Mouse (Mus musculus): Measurements from ENCODE around the gene E330009J07Rik. TPM values are rescaled to one million over a fixed set of nuclear protein-coding genes. Genes with fewer than 3 reads are reported as not detected.

E330009J07Rik gene
- polyA plus RNA-seq, 1 experiment from 2014 or later = 15.6 TPM

DNA sequence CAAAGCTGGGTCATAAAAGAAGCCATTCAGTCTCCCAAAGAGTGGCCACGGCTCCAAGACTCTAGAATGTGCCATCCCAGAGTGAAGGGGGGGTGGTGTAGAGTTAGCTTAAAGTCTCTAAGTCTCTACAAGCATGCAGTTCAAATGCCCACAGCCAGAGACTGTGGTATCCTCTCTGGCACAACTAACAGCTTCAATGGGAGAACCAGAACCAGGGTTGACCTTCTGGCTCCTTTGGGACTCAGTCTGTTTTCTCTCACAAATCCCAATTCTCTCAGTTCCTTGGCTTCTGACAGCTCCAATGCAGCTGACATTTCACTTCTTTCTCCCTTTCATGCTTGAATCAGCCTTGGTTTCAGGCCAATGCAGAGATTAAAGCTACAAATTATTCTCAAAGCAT, 12.9 kb downstream of the E330009J07Rik start:
- ATAC-seq (ENCODE audit: insufficient read depth, low FRiP score, low TSS enrichment) (no peak), DNase-seq (ENCODE audit: low spot score) (no peak)
- H3K27ac ChIP-seq (ENCODE audit: low read depth, low read length) = no peak overlapping the region
- no peak overlapping the region for H3K9ac ChIP-seq (ENCODE audit: low read length)
- no peaks in the 10 kb centered on the region for H3K27me3 ChIP-seq (ENCODE audit: control insufficient read depth, insufficient read depth, low read length)
- no peaks in the 10 kb centered on the region for H3K36me3 ChIP-seq (ENCODE audit: control insufficient read depth, insufficient read depth, low read length)
- H3K9me3 ChIP-seq (ENCODE audit: control insufficient read depth, low read length) = no peaks in the 10 kb centered on the region
- 64% methylated on average over 1 of the region's 1 CpGs for WGBS
- no peak overlapping the region for H3K4me3 ChIP-seq (ENCODE audit: low read depth, low read length)
- H3K4me1 ChIP-seq (ENCODE audit: control insufficient read depth, insufficient read depth, low read length) = no peaks in the 10 kb centered on the region
- no peak overlapping the region for H3K4me2 ChIP-seq (ENCODE audit: low read depth)

GRCm38 (mm10) chr6:40421099-40421498, 14.8 kb downstream of the E330009J07Rik start:
- H3K9me3 ChIP-seq (ENCODE audit: control insufficient read depth, low read length) = no peaks in the 10 kb centered on the region
- 100% methylated on average over 6 of the region's 6 CpGs for WGBS
- ATAC-seq (ENCODE audit: insufficient read depth, low FRiP score, low TSS enrichment) = no peak

GRCm38 (mm10) chr6:40418386-40418785, 17.5 kb downstream of the E330009J07Rik start:
- Histone ChIP-seq H3K4me1 (ENCODE audit: control insufficient read depth, insufficient read depth, low read length) (no peaks in the 10 kb centered on the region), H3K4me3 (ENCODE audit: low read depth, low read length) (no peak overlapping the region), H3K4me2 (ENCODE audit: low read depth) (no peak overlapping the region), H3K9me3 (ENCODE audit: control insufficient read depth, low read length) (no peaks in the 10 kb centered on the region), H3K27me3 (ENCODE audit: control insufficient read depth, insufficient read depth, low read length) (no peaks in the 10 kb centered on the region), H3K27ac (ENCODE audit: low read depth, low read length) (no peak overlapping the region), H3K9ac (ENCODE audit: low read length) (no peak overlapping the region), H3K36me3 (ENCODE audit: control insufficient read depth, insufficient read depth, low read length) (no peaks in the 10 kb centered on the region)
- ATAC-seq (ENCODE audit: insufficient read depth, low FRiP score, low TSS enrichment) (no peak), DNase-seq (ENCODE audit: low spot score) (no peak)
- WGBS = 95% methylated on average over 4 of the region's 4 CpGs

More at GRCm38 (mm10) chr6:40421099-40421498, 14.8 kb downstream of the E330009J07Rik start:
- no peaks in the 10 kb centered on the region for H3K4me1 ChIP-seq (ENCODE audit: control insufficient read depth, insufficient read depth, low read length)
- H3K36me3 ChIP-seq (ENCODE audit: control insufficient read depth, insufficient read depth, low read length) = no peaks in the 10 kb centered on the region
- H3K4me3 ChIP-seq (ENCODE audit: low read depth, low read length) = no peak overlapping the region
- H3K9ac ChIP-seq (ENCODE audit: low read length) = no peak overlapping the region
- no peak overlapping the region for H3K27ac ChIP-seq (ENCODE audit: low read depth, low read length)
- no peaks in the 10 kb centered on the region for H3K27me3 ChIP-seq (ENCODE audit: control insufficient read depth, insufficient read depth, low read length)
- H3K4me2 ChIP-seq (ENCODE audit: low read depth) = no peak overlapping the region
- DNase-seq (ENCODE audit: low spot score) = no peak

DNA sequence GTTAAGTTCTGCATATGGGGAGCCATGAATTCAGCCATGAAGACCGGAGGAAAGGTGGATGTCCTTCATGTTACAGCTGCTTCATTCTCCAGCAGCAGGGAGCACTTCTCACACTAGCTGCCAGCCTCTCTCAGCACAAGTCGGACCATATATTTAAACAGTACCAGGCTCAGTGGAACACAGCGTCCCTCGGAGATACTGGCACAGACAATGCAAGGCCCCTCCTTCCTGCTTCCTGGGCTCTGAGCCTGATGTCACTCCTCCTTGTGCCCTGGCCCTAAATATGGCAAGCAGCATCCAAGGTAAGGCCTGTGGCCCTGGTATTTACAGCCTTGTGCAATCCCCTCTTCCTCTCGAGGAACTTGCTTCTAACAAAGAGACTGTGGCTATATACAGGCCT, 20.1 kb downstream of the E330009J07Rik start:
- no peaks in the 10 kb centered on the region for H3K27me3 ChIP-seq (ENCODE audit: control insufficient read depth, insufficient read depth, low read length)
- ATAC-seq (ENCODE audit: insufficient read depth, low FRiP score, low TSS enrichment) = no peak
- H3K36me3 ChIP-seq (ENCODE audit: control insufficient read depth, insufficient read depth, low read length) = no peaks in the 10 kb centered on the region
- H3K4me1 ChIP-seq (ENCODE audit: control insufficient read depth, insufficient read depth, low read length) = no peaks in the 10 kb centered on the region
- no peak for DNase-seq (ENCODE audit: low spot score)
- H3K4me3 ChIP-seq (ENCODE audit: low read depth, low read length) = no peak overlapping the region
- H3K9ac ChIP-seq (ENCODE audit: low read length) = no peak overlapping the region
- WGBS = 63% methylated on average over 5 of the region's 5 CpGs
- H3K4me2 ChIP-seq (ENCODE audit: low read depth) = no peak overlapping the region
- H3K9me3 ChIP-seq (ENCODE audit: control insufficient read depth, low read length) = no peaks in the 10 kb centered on the region
- H3K27ac ChIP-seq (ENCODE audit: low read depth, low read length) = no peak overlapping the region

DNA sequence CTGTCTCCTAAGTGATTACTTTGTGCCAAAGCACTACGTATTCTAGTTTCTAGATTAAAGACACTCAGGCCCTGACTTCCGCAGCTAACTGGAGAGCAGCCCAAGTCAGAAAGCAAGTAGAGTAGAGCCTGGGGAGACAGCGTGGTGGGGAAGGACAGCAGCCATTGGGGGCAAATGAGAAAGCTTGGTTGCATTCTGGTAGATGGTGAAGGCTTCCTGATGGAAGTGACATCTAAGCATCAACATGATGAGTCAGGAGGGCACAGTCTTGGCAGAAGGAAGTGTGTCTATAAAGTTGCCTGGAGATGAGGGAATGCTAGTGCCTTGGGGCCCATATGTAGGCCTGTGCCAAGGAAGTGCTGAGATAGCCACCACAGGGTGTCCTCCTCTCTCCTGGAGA, 22.4 kb downstream of the E330009J07Rik start:
- H3K27me3 ChIP-seq (ENCODE audit: control insufficient read depth, insufficient read depth, low read length) = no peaks in the 10 kb centered on the region
- ATAC-seq (ENCODE audit: insufficient read depth, low FRiP score, low TSS enrichment) = no peak
- no peak overlapping the region for H3K27ac ChIP-seq (ENCODE audit: low read depth, low read length)
- DNase-seq (ENCODE audit: low spot score) = no peak
- H3K9me3 ChIP-seq (ENCODE audit: control insufficient read depth, low read length) = no peaks in the 10 kb centered on the region
- no peak overlapping the region for H3K9ac ChIP-seq (ENCODE audit: low read length)
- no peak overlapping the region for H3K4me3 ChIP-seq (ENCODE audit: low read depth, low read length)
- 92% methylated on average over 3 of the region's 3 CpGs for WGBS
- no peaks in the 10 kb centered on the region for H3K36me3 ChIP-seq (ENCODE audit: control insufficient read depth, insufficient read depth, low read length)
- no peaks in the 10 kb centered on the region for H3K4me1 ChIP-seq (ENCODE audit: control insufficient read depth, insufficient read depth, low read length)
- no peak overlapping the region for H3K4me2 ChIP-seq (ENCODE audit: low read depth)

DNA sequence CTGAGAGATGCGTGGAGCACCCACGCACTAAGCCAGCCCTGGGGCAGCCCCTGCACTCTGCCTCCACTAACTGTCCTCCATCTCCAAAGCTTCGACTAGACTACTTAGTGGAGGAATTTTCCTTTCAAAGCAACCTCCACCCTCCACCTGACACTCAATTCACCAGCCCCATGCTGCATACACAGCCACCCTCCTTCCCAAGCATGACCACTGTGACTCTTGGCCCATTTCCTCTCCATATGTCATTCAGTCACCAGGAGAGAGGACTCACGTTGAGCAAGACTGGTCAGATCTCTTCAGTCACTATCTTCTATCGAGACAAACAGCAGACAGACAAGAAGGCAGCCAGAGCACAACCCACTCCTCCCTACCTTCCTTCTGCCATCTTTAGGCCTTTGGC, 22.9 kb downstream of the E330009J07Rik start:
- Histone ChIP-seq H3K4me2 (ENCODE audit: low read depth) (no peak overlapping the region), H3K4me3 (ENCODE audit: low read depth, low read length) (no peak overlapping the region), H3K36me3 (ENCODE audit: control insufficient read depth, insufficient read depth, low read length) (no peaks in the 10 kb centered on the region; the same call in 1 of the 2 replicates), H3K27me3 (ENCODE audit: control insufficient read depth, insufficient read depth, low read length) (no peaks in the 10 kb centered on the region), H3K9me3 (ENCODE audit: control insufficient read depth, low read length) (no peaks in the 10 kb centered on the region), H3K27ac (ENCODE audit: low read depth, low read length) (no peak overlapping the region), H3K9ac (ENCODE audit: low read length) (no peak overlapping the region), H3K4me1 (ENCODE audit: control insufficient read depth, insufficient read depth, low read length) (no peaks in the 10 kb centered on the region)
- ATAC-seq (ENCODE audit: insufficient read depth, low FRiP score, low TSS enrichment) (no peak), DNase-seq (ENCODE audit: low spot score) (no peak)
- WGBS = 90% methylated on average over 5 of the region's 5 CpGs

DNA sequence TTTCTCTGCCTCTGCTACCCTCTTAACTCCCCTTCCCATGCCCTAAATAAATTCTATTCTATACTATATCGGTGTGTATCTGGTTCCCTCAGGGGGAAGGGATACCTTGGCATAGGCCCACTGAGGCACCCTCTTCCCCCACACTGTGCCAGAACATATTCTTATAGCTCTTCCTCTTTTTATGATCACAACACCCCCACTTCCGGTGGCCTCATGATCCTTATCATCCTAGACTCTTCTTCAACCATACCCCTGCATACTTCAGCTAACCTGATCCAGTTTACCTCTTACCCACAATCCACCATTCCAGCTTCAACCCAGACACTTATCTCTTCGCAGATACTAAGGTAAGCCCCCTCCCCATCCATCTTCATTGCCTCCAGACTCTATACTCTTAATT, 24.9 kb downstream of the E330009J07Rik start:
- no peak overlapping the region for H3K27ac ChIP-seq (ENCODE audit: low read depth, low read length)
- no peak overlapping the region for H3K4me3 ChIP-seq (ENCODE audit: low read depth, low read length)
- H3K27me3 ChIP-seq (ENCODE audit: control insufficient read depth, insufficient read depth, low read length) = no peaks in the 10 kb centered on the region
- 89% methylated on average over 3 of the region's 3 CpGs for WGBS
- no peak for DNase-seq (ENCODE audit: low spot score)
- no peak for ATAC-seq (ENCODE audit: insufficient read depth, low FRiP score, low TSS enrichment)
- H3K9me3 ChIP-seq (ENCODE audit: control insufficient read depth, low read length) = no peaks in the 10 kb centered on the region
- no peaks in the 10 kb centered on the region for H3K4me1 ChIP-seq (ENCODE audit: control insufficient read depth, insufficient read depth, low read length)
- H3K9ac ChIP-seq (ENCODE audit: low read length) = no peak overlapping the region
- no peak overlapping the region for H3K4me2 ChIP-seq (ENCODE audit: low read depth)
- no peaks in the 10 kb centered on the region; the same call in 1 of the 2 replicates for H3K36me3 ChIP-seq (ENCODE audit: control insufficient read depth, insufficient read depth, low read length)

DNA sequence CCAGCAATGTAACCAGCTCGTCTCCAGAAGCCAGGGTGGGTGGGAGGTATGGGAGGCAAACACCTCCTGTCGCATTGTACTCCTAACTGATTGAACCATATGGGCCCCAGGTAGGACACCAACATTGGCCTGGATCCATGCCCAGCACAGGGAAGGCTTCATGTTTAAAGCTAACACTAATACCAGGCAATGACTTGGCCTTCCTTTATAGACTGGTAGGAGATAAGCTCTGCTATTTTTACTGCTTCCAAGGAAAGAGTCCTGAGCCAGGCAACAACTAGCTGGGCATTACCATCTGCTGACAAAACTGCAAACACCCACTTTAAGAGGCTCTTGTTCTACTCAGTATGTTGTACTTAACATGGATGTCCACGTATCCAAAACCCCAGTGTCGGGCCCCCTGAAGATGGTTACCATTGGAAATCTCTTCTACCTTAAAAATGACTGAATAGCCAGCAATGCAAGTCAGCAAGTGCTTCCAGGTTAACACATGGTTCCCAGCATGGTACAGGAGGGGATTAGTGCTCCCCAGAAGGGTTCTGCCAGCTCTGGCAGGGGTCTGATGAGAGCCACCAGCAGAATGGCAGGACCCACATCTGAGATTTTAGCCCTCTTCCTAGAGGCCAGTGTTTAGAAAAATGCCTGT, 32.2 kb downstream of the E330009J07Rik start:
- Histone ChIP-seq H3K36me3 (ENCODE audit: control insufficient read depth, insufficient read depth, low read length) (peaks cover 4% of the 10 kb centered on the region), H3K9ac (ENCODE audit: low read length) (no peak overlapping the region), H3K4me2 (ENCODE audit: low read depth) (no peak overlapping the region), H3K4me1 (ENCODE audit: control insufficient read depth, insufficient read depth, low read length) (no peaks in the 10 kb centered on the region), H3K9me3 (ENCODE audit: control insufficient read depth, low read length) (no peaks in the 10 kb centered on the region), H3K27ac (ENCODE audit: low read depth, low read length) (no peak overlapping the region), H3K4me3 (ENCODE audit: low read depth, low read length) (no peak overlapping the region), H3K27me3 (ENCODE audit: control insufficient read depth, insufficient read depth, low read length) (no peaks in the 10 kb centered on the region)
- 93% methylated on average over 4 of the region's 4 CpGs for WGBS
- DNase-seq (ENCODE audit: low spot score) (no peak), ATAC-seq (ENCODE audit: insufficient read depth, low FRiP score, low TSS enrichment) (no peak)

GRCm38 (mm10) chr6:40402031-40402430, 33.9 kb downstream of the E330009J07Rik start:
- no peak overlapping the region for H3K9ac ChIP-seq (ENCODE audit: low read length)
- no peak for DNase-seq (ENCODE audit: low spot score)
- H3K36me3 ChIP-seq (ENCODE audit: control insufficient read depth, insufficient read depth, low read length) = peaks cover 6% of the 10 kb centered on the region; the same call in 1 of the 2 replicates
- no peak overlapping the region for H3K27ac ChIP-seq (ENCODE audit: low read depth, low read length)
- H3K4me1 ChIP-seq (ENCODE audit: control insufficient read depth, insufficient read depth, low read length) = no peaks in the 10 kb centered on the region
- H3K27me3 ChIP-seq (ENCODE audit: control insufficient read depth, insufficient read depth, low read length) = no peaks in the 10 kb centered on the region
- no peak for ATAC-seq (ENCODE audit: insufficient read depth, low FRiP score, low TSS enrichment)
- H3K4me2 ChIP-seq (ENCODE audit: low read depth) = no peak overlapping the region
- no peaks in the 10 kb centered on the region for H3K9me3 ChIP-seq (ENCODE audit: control insufficient read depth, low read length)
- H3K4me3 ChIP-seq (ENCODE audit: low read depth, low read length) = no peak overlapping the region
- 93% methylated on average over 2 of the region's 2 CpGs for WGBS

Measured in neural tube, embryonic 11.5 days (tissue).